Mouse (Mus musculus) ES-Bruce4 (cell line): Measurements from ENCODE around the gene Dok5. TPM values are rescaled to one million over a fixed set of nuclear protein-coding genes. Genes with fewer than 3 reads are reported as not detected.

Source experiments
- H3K27ac ChIP-seq: 2 replicates; pipeline ENCODE4 v1.5.1; 2012; ENCODE audit warnings: low read length, inconsistent platforms; ENCODE audit not compliant: insufficient read depth
- H3K27me3 ChIP-seq: 2 replicates; pipeline ENCODE4 v1.6.1; 2012; ENCODE audit warnings: mild to moderate bottlenecking, low read length, inconsistent platforms; ENCODE audit not compliant: control insufficient read depth, poor library complexity, insufficient read depth, severe bottlenecking
- H3K36me3 ChIP-seq: 2 replicates; pipeline ENCODE4 v1.6.1; 2012; ENCODE audit warnings: inconsistent platforms, mild to moderate bottlenecking, low read length, moderate library complexity; ENCODE audit not compliant: control insufficient read depth, poor library complexity, insufficient read depth, severe bottlenecking
- H3K4me1 ChIP-seq: one replicate; pipeline ENCODE4 v1.8.1; 2011; ENCODE audit warnings: low read length; ENCODE audit not compliant: control insufficient read depth, insufficient read depth
- H3K4me3 ChIP-seq: 2 replicates; pipeline ENCODE4 v1.5.1; 2011; ENCODE audit warnings: low read depth, mild to moderate bottlenecking, low read length
- H3K9ac ChIP-seq: 2 replicates; pipeline ENCODE4 v1.6.1; 2012; ENCODE audit warnings: low read depth, mild to moderate bottlenecking, inconsistent platforms; ENCODE audit not compliant: poor library complexity, severe bottlenecking
- H3K9me3 ChIP-seq: replicated peaks from 2 replicates; pipeline ENCODE4 v1.6.1; 2012; ENCODE audit warnings: mild to moderate bottlenecking, low read length, inconsistent platforms; ENCODE audit not compliant: control insufficient read depth, poor library complexity, insufficient read depth, severe bottlenecking
- CTCF ChIP-seq: IDR thresholded peaks from one replicate; pipeline ENCODE4 v1.8.1; 2011; ENCODE audit warnings: low read depth, low read length
- EP300 ChIP-seq: IDR thresholded peaks from 2 replicates; pipeline ENCODE4 v1.6.1; 2011; ENCODE audit warnings: low read depth, low read length; ENCODE audit not compliant: insufficient read depth
- POLR2A ChIP-seq: IDR thresholded peaks from one replicate; pipeline ENCODE4 v1.8.1; 2011; ENCODE audit warnings: low read length; ENCODE audit not compliant: insufficient read depth
- polyA plus RNA-seq: library from polyadenylated mRNA; stranded (reverse); fragments of >200 nt; gene quantifications from 2 replicates; pipeline ENCODE4 v1.2.4, GENCODE M21; 2011; ENCODE audit warnings: low read depth; ENCODE audit not compliant: missing spikeins, insufficient read depth, insufficient read length

The Dok5 gene
- polyA plus RNA-seq, 1 experiment, result 1.4 TPM

GRCm38 (mm10) chr2:170706488-170706887 lies 25.1 kb upstream of the Dok5 start:
- Histone ChIP-seq H3K4me3 (no peak overlapping the region), H3K27ac (no peak overlapping the region), H3K4me1 (peaks cover 2% of the 10 kb centered on the region), H3K27me3 (no peaks in the 10 kb centered on the region), H3K9ac (no peak overlapping the region), H3K36me3 (no peaks in the 10 kb centered on the region), H3K9me3 (no peaks in the 10 kb centered on the region)
- TF ChIP-seq EP300, result no peak
- TF ChIP-seq CTCF, result no peak
- TF ChIP-seq POLR2A, result no peak

GRCm38 (mm10) chr2:170707672-170708071 lies 23.9 kb upstream of the Dok5 start:
- Histone ChIP-seq H3K9ac (no peak overlapping the region), H3K27me3 (no peaks in the 10 kb centered on the region), H3K9me3 (no peaks in the 10 kb centered on the region), H3K27ac (no peak overlapping the region), H3K36me3 (no peaks in the 10 kb centered on the region), H3K4me3 (no peak overlapping the region), H3K4me1 (peaks cover 2% of the 10 kb centered on the region)
- TF ChIP-seq EP300 (no peak), POLR2A (no peak), CTCF (no peak)

GRCm38 (mm10) chr2:170708901-170709300 lies 22.7 kb upstream of the Dok5 start:
- TF ChIP-seq CTCF (no peak), POLR2A (no peak), EP300 (no peak)
- Histone ChIP-seq H3K36me3 (no peaks in the 10 kb centered on the region), H3K27ac (no peak overlapping the region), H3K4me3 (no peak overlapping the region), H3K9me3 (no peaks in the 10 kb centered on the region), H3K4me1 (peaks cover 2% of the 10 kb centered on the region), H3K27me3 (no peaks in the 10 kb centered on the region), H3K9ac (no peak overlapping the region)

- no peak overlapping the region for H3K27ac ChIP-seq
- no peak overlapping the region for H3K4me3 ChIP-seq
- H3K4me1 ChIP-seq, result peaks cover 2% of the 10 kb centered on the region
- no peaks in the 10 kb centered on the region for H3K9me3 ChIP-seq
- H3K36me3 ChIP-seq, result no peaks in the 10 kb centered on the region
- no peak overlapping the region for H3K9ac ChIP-seq
- no peak for TF ChIP-seq POLR2A
- TF ChIP-seq CTCF, result no peak
- TF ChIP-seq EP300, result no peak
- H3K27me3 ChIP-seq, result no peaks in the 10 kb centered on the region
Observed at GRCm38 (mm10) chr2:170712658-170713285, 18.8 kb upstream of the Dok5 start.

GRCm38 (mm10) chr2:170720386-170720785 lies 11.2 kb upstream of the Dok5 start:
- no peaks in the 10 kb centered on the region for H3K9me3 ChIP-seq
- no peak overlapping the region for H3K9ac ChIP-seq
- TF ChIP-seq POLR2A (no peak), CTCF (no peak), EP300 (no peak)
- H3K4me1 ChIP-seq, result no peaks in the 10 kb centered on the region
- H3K36me3 ChIP-seq, result no peaks in the 10 kb centered on the region
- H3K27ac ChIP-seq, result no peak overlapping the region
- no peaks in the 10 kb centered on the region for H3K27me3 ChIP-seq
- no peak overlapping the region for H3K4me3 ChIP-seq

- H3K4me1 ChIP-seq, result no peaks in the 10 kb centered on the region
- TF ChIP-seq POLR2A (no peak), EP300 (no peak), CTCF (no peak)
- H3K9me3 ChIP-seq, result no peaks in the 10 kb centered on the region
- H3K36me3 ChIP-seq, result no peaks in the 10 kb centered on the region
- H3K27ac ChIP-seq, result no peak overlapping the region
- H3K9ac ChIP-seq, result no peak overlapping the region
- no peaks in the 10 kb centered on the region for H3K27me3 ChIP-seq
- H3K4me3 ChIP-seq, result no peak overlapping the region
Observed at GRCm38 (mm10) chr2:170724136-170724535, 7.5 kb upstream of the Dok5 start.
